Mouse (Mus musculus) heart, postnatal 36 days (tissue): ENCODE measurements around the gene Gbp7. TPM values are rescaled to one million over a fixed set of nuclear protein-coding genes. Genes with fewer than 3 reads are reported as not detected.
"Not testable (repeated sequence)": the region's sequence is repeated elsewhere in the genome, so short reads cannot be mapped to it uniquely, and the experiment has no call there.

Experiments used
- DNase-seq, 2 experiments: peaks; one replicate each; pipeline ENCODE4 v3.0.0; 2021 to 2022
- intact Hi-C: fragments of 180-260 bp; cut with DNase I; formaldehyde crosslinking; loops from one replicate; pipeline ENCODE4 v1.15.1; 2025
- total RNA-seq, 2 experiments: library from RNA; stranded (reverse); gene quantifications; 2 replicates each; pipeline ENCODE4 v1.2.3; 2021

Gene Gbp7
- 10 to 100 TPM in 1 of 2 experiments, 1 to 10 TPM in 1; 8.5 to 14.3 TPM for total RNA-seq

- intact Hi-C loops = loop anchor here (1.0 kb wide), 2 partner anchors 30 to 34 kb away; partner anchors contain the start of gene Gbp3
- DNase-seq = peak; percentile 60
Measured at GRCm38 (mm10) chr3:142530087-142530953, at the start of gene Gbp7. Gene Gbp7 (plus strand): TSS chr3:142530342.

GRCm38 (mm10) chr3:142490465-142490864, 39.7 kb upstream of the Gbp7 start:
- peak; percentile 69 to 73 for DNase-seq
- intact Hi-C loops = loop anchor here (1.0 to 2.0 kb wide), 4 partner anchors 71 to 218 kb away; no protein-coding TSS in a partner anchor

GRCm38 (mm10) chr3:142493536-142494061, 36.5 kb upstream of the Gbp7 start, which contains the start of gene Gbp5:
Gene Gbp5 (plus strand): TSS chr3:142493978.
- peak; percentile 78 to 80 for DNase-seq
- intact Hi-C loops = loop anchor here (1.0 kb wide), 2 partner anchors 67 to 127 kb away; partner anchors contain the start of genes Gbp2 and Gbp3

GRCm38 (mm10) chr3:142495146-142495655, 34.9 kb upstream of the Gbp7 start:
- DNase-seq = no peak
- intact Hi-C loops = no loop called here

- DNase-seq = peak; percentile 49 to 59
- intact Hi-C loops = loop anchor here (1.0 to 2.0 kb wide), 2 partner anchors 34 to 204 kb away; partner anchors contain the start of genes Gbp7 and Kyat3
Measured at GRCm38 (mm10) chr3:142496113-142497101, 33.7 kb upstream of the Gbp7 start.

- intact Hi-C loops = loop anchor here (2.0 kb wide), 1 partner anchor 204 kb away; the partner anchor contains the start of gene Kyat3
- no peak for DNase-seq
Measured at GRCm38 (mm10) chr3:142497123-142497841, 32.9 kb upstream of the Gbp7 start.

GRCm38 (mm10) chr3:142498941-142499340, 31.2 kb upstream of the Gbp7 start:
- DNase-seq = no peak
- intact Hi-C loops = no loop called here

GRCm38 (mm10) chr3:142528116-142528515, 2.0 kb upstream of the Gbp7 start:
- no peak for DNase-seq
- intact Hi-C loops = no loop called here

- no peak for DNase-seq
- intact Hi-C loops = no loop called here
Measured at GRCm38 (mm10) chr3:142529597-142529996, 545 bp upstream of the Gbp7 start.

GRCm38 (mm10) chr3:142531595-142531994, 1.5 kb downstream of the Gbp7 start:
- intact Hi-C loops = no loop called here
- no peak for DNase-seq

GRCm38 (mm10) chr3:142533185-142533584, 3.0 kb downstream of the Gbp7 start:
- no peak for DNase-seq
- intact Hi-C loops = no loop called here

GRCm38 (mm10) chr3:142535667-142536066, 5.5 kb downstream of the Gbp7 start:
- DNase-seq = no peak
- intact Hi-C loops = no loop called here

GRCm38 (mm10) chr3:142541391-142541790, 11.2 kb downstream of the Gbp7 start:
- intact Hi-C loops = no loop called here
- DNase-seq = no peak

GRCm38 (mm10) chr3:142542776-142543175, 12.6 kb downstream of the Gbp7 start:
- intact Hi-C loops, DNase-seq: not testable (repeated sequence)

- intact Hi-C loops = no loop called here
Measured at GRCm38 (mm10) chr3:142546690-142547089, 16.5 kb downstream of the Gbp7 start.

GRCm38 (mm10) chr3:142550052-142550676, 20.0 kb downstream of the Gbp7 start:
- no peak for DNase-seq
- intact Hi-C loops = no loop called here

More at GRCm38 (mm10) chr3:142546690-142547089, 16.5 kb downstream of the Gbp7 start:
- no peak for DNase-seq

- intact Hi-C loops = no loop called here
- no peak for DNase-seq
Measured at GRCm38 (mm10) chr3:142554601-142555000, 24.5 kb downstream of the Gbp7 start.

- DNase-seq = no peak
- intact Hi-C loops = no loop called here
Measured at GRCm38 (mm10) chr3:142555623-142556022, 25.5 kb downstream of the Gbp7 start.
